Mouse (Mus musculus): Measurements from ENCODE around the gene Hs1bp3.

DNA sequence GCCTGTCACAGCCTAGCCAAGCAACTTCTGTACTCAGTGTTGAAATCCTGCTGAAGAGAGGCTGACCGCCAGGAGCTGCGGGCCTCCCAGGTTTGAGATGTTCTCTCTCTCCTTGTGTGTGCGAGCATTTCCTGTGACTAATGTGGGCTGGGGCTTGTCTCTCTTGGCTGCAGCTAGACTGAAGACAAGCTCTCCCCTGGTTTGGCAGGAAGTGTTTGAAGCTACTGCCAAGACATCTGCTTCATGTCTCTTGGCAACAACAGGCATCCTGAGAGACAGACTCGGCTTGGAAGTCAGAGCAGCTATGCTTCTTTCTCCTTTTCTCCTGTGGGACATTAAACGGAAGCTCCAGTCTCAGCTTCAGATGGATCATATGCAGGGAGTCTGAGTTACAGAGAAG is 44.2 kb downstream of the Hs1bp3 start:
- TF ChIP-seq CTCF (IDR thresholded peaks at IDR 0.05; ENCODE audit: control insufficient read depth, insufficient read depth, low read length) (peak; percentile 15; the same call in 1 of the 2 replicates), POLR2A (IDR thresholded peaks at IDR 0.05; ENCODE audit: borderline replicate concordance, control insufficient read depth, low read depth, low read length) (no peak)
